In the genomic region with DNA sequence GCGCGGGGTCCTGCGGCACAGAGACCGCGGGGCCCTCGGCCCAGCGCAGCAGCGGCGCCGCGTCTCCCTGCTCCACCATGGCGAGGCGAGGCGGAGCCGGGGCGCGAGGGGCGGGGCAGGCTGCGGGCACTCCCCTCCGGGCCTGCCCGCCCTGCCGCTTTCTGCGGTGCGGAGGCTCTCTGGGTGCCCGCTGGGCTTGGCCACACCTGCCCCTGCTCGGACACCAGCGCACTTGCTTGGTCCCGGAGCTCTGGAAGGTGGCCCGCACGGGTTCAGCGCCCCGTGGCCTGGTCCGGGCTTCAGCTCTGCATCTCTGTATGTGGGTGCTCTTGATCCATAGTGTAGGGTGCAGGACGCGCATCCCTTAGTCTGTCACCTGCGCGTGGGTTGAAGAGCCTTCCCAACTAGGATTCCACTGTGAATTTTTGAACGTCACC, we compare ENCODE assay signal across 8 mouse cellular contexts. TPM values are rescaled to one million over a fixed set of nuclear protein-coding genes. Genes with fewer than 3 reads are reported as not detected.
DNase-seq lines count a peak whose midpoint lies in the region; ATAC-seq lines count a peak whose summit lies in the region.

Gene E330009J07Rik (minus strand): TSS at position 89 of the 437 bp plus-strand sequence.

- no peaks in the 10 kb centered on the region for H3K9me3 ChIP-seq in intestine, embryonic 14.5 days (ENCODE audit: control insufficient read depth, low read length)
- no peaks in the 10 kb centered on the region for H3K9me3 ChIP-seq in midbrain, embryonic 10.5 days (replicated peaks)

- peak; percentile 94 for ATAC-seq in intestine, embryonic 14.5 days (replicated peaks; ENCODE audit: low FRiP score, low TSS enrichment, low read depth)
- ATAC-seq in erythroid progenitor cell, adult 5-6 weeks (replicated peaks; ENCODE audit: low FRiP score, poor library complexity, severe bottlenecking) = no peak

- peak within 1 kb of the TSS; percentile 73 for H3K9ac ChIP-seq in intestine, embryonic 14.5 days (ENCODE audit: low read length)

- H3K4me2 ChIP-seq in intestine, embryonic 14.5 days (ENCODE audit: low read length) = peak within 1 kb of the TSS; percentile 89

- H3K27ac ChIP-seq in intestine, embryonic 14.5 days (ENCODE audit: low read depth) = peak within 1 kb of the TSS; percentile 27; the same call in 1 of the 2 replicates
- H3K27ac ChIP-seq in midbrain, embryonic 10.5 days (replicated peaks) = peak within 1 kb of the TSS; percentile 94

- no peaks in the 10 kb centered on the region for H3K36me3 ChIP-seq in intestine, embryonic 14.5 days (ENCODE audit: control insufficient read depth, insufficient read depth, low read length)
- H3K36me3 ChIP-seq in midbrain, embryonic 10.5 days = no peaks in the 10 kb centered on the region

- peaks cover 17% of the 10 kb centered on the region for H3K27me3 ChIP-seq in intestine, embryonic 14.5 days (replicated peaks; ENCODE audit: control insufficient read depth, insufficient read depth, low read length)
- peaks cover 40% of the 10 kb centered on the region for H3K27me3 ChIP-seq in midbrain, embryonic 10.5 days (ENCODE audit: low read depth, poor library complexity, severe bottlenecking)

- WGBS in intestine, embryonic 14.5 days = under 1% methylated on average over 38 of the region's 38 CpGs
- WGBS in midbrain, embryonic 10.5 days = under 1% methylated on average over 38 of the region's 38 CpGs

- H3K4me3 ChIP-seq in intestine, embryonic 14.5 days (ENCODE audit: low read depth, low read length) = peak within 1 kb of the TSS; percentile 79
- H3K4me3 ChIP-seq in midbrain, embryonic 10.5 days = peak within 1 kb of the TSS; percentile 92

- peak; percentile 77 for DNase-seq in ZHBTc4 (ENCODE audit: low read depth, low spot score)
- DNase-seq in cerebellum, postnatal 4 days (ENCODE audit: low spot score in 2 of 2) = peak; percentile 53 to 74
- peak; percentile 84 for DNase-seq in gastrocnemius, postnatal 14 days
- peak; percentile 88 for DNase-seq in intestine, embryonic 14.5 days (ENCODE audit: low spot score)
- peak; percentile 86 to 88 for DNase-seq in left cerebral cortex, postnatal 36 days (ENCODE audit: low spot score in 2 of 2)
- DNase-seq in midbrain, embryonic 10.5 days (ENCODE audit: low spot score) = peak; percentile 84
- peak; percentile 10 for DNase-seq in skeletal muscle tissue, adult 2 months (ENCODE audit: low read depth, low spot score)

- peaks cover 13% of the 10 kb centered on the region; the same call in 1 of the 2 replicates for H3K4me1 ChIP-seq in intestine, embryonic 14.5 days (replicated peaks; ENCODE audit: control insufficient read depth, insufficient read depth, low read length)
- H3K4me1 ChIP-seq in midbrain, embryonic 10.5 days = peaks cover 17% of the 10 kb centered on the region

- intact Hi-C loops in gastrocnemius, postnatal 14 days (cut with DNase I; ENCODE audit: low total_unique reads) = no loop called here
- intact Hi-C loops in left cerebral cortex, postnatal 36 days (cut with DNase I) = loop anchor here (2.0 kb wide), 1 partner anchor 35 kb away; the partner anchor contains the start of gene Ssbp1

RNA-seq across cellular contexts. Expression of gene E330009J07Rik, which starts in this region (rescaled TPM):
- 1 to 10 TPM; 1.8 to 2.0 TPM for total RNA-seq in gastrocnemius, postnatal 14 days (2021)
- 10.1 and 10.3 TPM in 2 replicates for polyA plus RNA-seq in intestine, embryonic 14.5 days (2014; fragmentation: Nextera tagmentation; extraction: Ambion mirVana)
- 10 to 100 TPM; 53.2 to 58.2 TPM for total RNA-seq in left cerebral cortex, postnatal 36 days (2021)
- polyA plus RNA-seq in midbrain, embryonic 10.5 days (2016; fragmentation: Nextera tagmentation; extraction: Ambion mirVana) = 12.2 and 12.5 TPM in 2 replicates
- 2.9 TPM in 1 of 2 replicates, not detected in the other for total RNA-seq in erythroid progenitor cell, adult 5-6 weeks (2015; ENCODE audit: low replicate concordance)
- 1.3 and 3.9 TPM in 2 replicates for total RNA-seq in erythroid progenitor cell, adult 5-6 weeks (2017; ENCODE audit: low replicate concordance)

Comparison
In these comparisons a context has a peak if more than half of its experiments do, and no peak if none do; other contexts are left out.
1. RNA of gene E330009J07Rik (total RNA-seq): 53.2 to 58.2 TPM in left cerebral cortex, postnatal 36 days; 1.3 to 3.9 TPM in erythroid progenitor cell, adult 5-6 weeks and 1.8 to 2.0 TPM in gastrocnemius, postnatal 14 days; every median in the first group is over 10 times any median in the second.
2. DNase-seq: peak in every context shown above with its lines; median percentile 88 in intestine, embryonic 14.5 days; 87 in left cerebral cortex, postnatal 36 days; 84 in gastrocnemius, postnatal 14 days; 84 in midbrain, embryonic 10.5 days; 77 in ZHBTc4; 64 in cerebellum, postnatal 4 days; 10 in skeletal muscle tissue, adult 2 months.